Mouse (Mus musculus) hindbrain, embryonic 13.5 days (tissue): Measurements from ENCODE around the gene Ehd4. TPM values are rescaled to one million over a fixed set of nuclear protein-coding genes. Genes with fewer than 3 reads are reported as not detected.

Experiments used
- ATAC-seq: fragments of 200-750 bp; cut with Nextera tagmentation; 2 replicates; pipeline ENCODE4 v1.8.0; 2017; ENCODE audit warnings: moderate TSS enrichment; ENCODE audit not compliant: low FRiP score
- H3K27ac ChIP-seq: fragments of 300-500 bp; sonication (generic); 2 replicates; pipeline ENCODE4 v1.5.1; 2015; ENCODE audit warnings: inconsistent platforms, mild to moderate bottlenecking, moderate library complexity
- H3K27me3 ChIP-seq: fragments of 300-500 bp; sonication (generic); 2 replicates; pipeline ENCODE4 v1.6.1; 2015; ENCODE audit warnings: mild to moderate bottlenecking, inconsistent platforms
- H3K36me3 ChIP-seq: fragments of 300-500 bp; sonication (generic); 2 replicates; pipeline ENCODE4 v1.6.1; 2015; ENCODE audit warnings: mild to moderate bottlenecking, inconsistent platforms
- H3K4me1 ChIP-seq: fragments of 300-500 bp; sonication (generic); replicated peaks from 2 replicates; pipeline ENCODE4 v1.6.1; 2015; ENCODE audit warnings: inconsistent platforms
- H3K4me2 ChIP-seq: fragments of 300-500 bp; sonication (generic); 2 replicates; pipeline ENCODE4 v1.6.1; 2015; ENCODE audit warnings: inconsistent platforms, mild to moderate bottlenecking, moderate library complexity
- H3K4me3 ChIP-seq: fragments of 300-500 bp; sonication (generic); 2 replicates; pipeline ENCODE4 v1.5.1; 2015; ENCODE audit warnings: mild to moderate bottlenecking, inconsistent platforms
- H3K9ac ChIP-seq: fragments of 300-500 bp; sonication (generic); 2 replicates; pipeline ENCODE4 v1.6.1; 2015; ENCODE audit warnings: mild to moderate bottlenecking, inconsistent platforms
- H3K9me3 ChIP-seq: fragments of 300-500 bp; sonication (generic); 2 replicates; pipeline ENCODE4 v1.6.1; 2016; ENCODE audit warnings: inconsistent platforms
- WGBS: fragments of 180-500 bp; shearing (Covaris S2); methylation state at CpG from one replicate; pipeline ENCODE4 v1.1.7; 2015; 5-methylcytosine and 5-hydroxymethylcytosine counted together
- polyA plus RNA-seq: library from polyadenylated mRNA; unstranded; fragments of >200 nt; fragmentation: Nextera tagmentation; extraction: Ambion mirVana; gene quantifications from 2 replicates; pipeline ENCODE4 v1.2.1, GENCODE M21; 2015

The Ehd4 gene
- polyA plus RNA-seq, 1 experiment from 2014 or later, result 19.9 TPM

DNA sequence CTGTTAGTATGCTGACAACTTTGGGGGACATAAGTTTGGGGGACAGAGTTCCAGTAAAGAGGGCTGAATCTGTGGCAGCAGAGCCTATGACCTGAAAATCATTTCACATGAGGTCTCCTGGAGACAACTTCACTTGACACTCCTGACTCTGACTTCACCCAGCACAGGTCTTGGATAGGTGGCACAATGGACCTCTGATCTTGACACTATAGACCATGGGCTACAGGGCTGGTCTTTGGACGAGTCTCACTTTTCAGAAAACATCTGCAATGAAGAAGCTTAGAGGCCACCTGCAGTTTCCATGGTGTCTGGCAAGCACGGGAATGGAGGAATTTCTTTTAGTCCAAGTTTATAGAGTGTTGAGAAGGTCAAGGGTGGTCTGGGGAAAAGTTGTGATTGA lies 52.0 kb downstream of the Ehd4 start:
- no peak overlapping the region for H3K9ac ChIP-seq
- ATAC-seq, result no peak
- H3K4me3 ChIP-seq, result no peak overlapping the region
- no peak overlapping the region for H3K27ac ChIP-seq
- no peaks in the 10 kb centered on the region for H3K9me3 ChIP-seq
- no peak overlapping the region for H3K4me2 ChIP-seq
- no peaks in the 10 kb centered on the region for H3K4me1 ChIP-seq
- no peaks in the 10 kb centered on the region for H3K27me3 ChIP-seq
- no peaks in the 10 kb centered on the region for H3K36me3 ChIP-seq
- WGBS, result 75% methylated on average over 2 of the region's 2 CpGs

DNA sequence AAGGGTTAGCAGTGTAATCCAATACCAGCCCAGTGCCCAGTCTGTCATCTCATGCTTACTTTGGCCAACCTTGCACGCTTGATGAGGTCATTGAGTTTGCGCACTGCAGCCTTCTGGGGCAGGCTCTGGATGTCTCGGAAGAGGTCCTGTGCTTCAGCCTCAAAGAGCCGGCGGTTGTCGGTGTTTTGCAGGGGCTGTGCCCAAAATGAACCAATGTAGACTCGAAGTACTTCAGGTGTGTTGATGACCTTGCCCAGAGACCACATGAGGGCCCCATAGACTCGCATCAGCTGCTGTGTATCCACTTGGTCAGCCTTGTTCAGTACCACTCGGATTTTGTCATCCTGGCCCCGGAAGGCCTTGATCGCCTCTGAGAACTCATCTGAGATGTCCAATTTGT lies 52.4 kb downstream of the Ehd4 start:
- Histone ChIP-seq H3K4me1 (no peaks in the 10 kb centered on the region), H3K9me3 (no peaks in the 10 kb centered on the region), H3K36me3 (no peaks in the 10 kb centered on the region), H3K27ac (no peak overlapping the region), H3K27me3 (no peaks in the 10 kb centered on the region), H3K9ac (no peak overlapping the region), H3K4me3 (no peak overlapping the region), H3K4me2 (no peak overlapping the region)
- no peak for ATAC-seq
- 92% methylated on average over 11 of the region's 11 CpGs for WGBS

DNA sequence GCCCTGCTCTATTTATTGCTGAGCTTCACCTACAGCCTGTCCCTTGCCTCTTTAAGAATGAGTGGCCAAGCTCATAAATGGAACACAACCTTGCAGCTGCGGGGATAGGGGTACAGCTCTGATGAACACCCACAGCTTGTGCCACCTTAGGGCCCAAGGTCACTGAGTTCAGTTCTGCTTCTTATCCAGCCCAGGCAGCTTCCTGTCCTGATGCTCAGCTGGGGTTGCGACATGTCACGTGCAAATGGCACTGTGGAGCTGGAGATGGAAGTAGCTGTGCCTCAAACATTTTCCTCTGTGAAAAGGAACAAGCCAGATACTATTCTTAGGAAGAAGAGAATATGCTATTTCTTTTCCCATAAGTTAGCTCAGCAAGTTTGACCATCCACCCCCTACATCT lies 54.5 kb downstream of the Ehd4 start:
- H3K36me3 ChIP-seq, result no peaks in the 10 kb centered on the region
- no peaks in the 10 kb centered on the region for H3K27me3 ChIP-seq
- H3K4me2 ChIP-seq, result no peak overlapping the region
- no peak for ATAC-seq
- no peaks in the 10 kb centered on the region for H3K9me3 ChIP-seq
- no peaks in the 10 kb centered on the region for H3K4me1 ChIP-seq
- no peak overlapping the region for H3K9ac ChIP-seq
- H3K4me3 ChIP-seq, result no peak overlapping the region
- 90% methylated on average over 3 of the region's 3 CpGs for WGBS
- no peak overlapping the region for H3K27ac ChIP-seq

DNA sequence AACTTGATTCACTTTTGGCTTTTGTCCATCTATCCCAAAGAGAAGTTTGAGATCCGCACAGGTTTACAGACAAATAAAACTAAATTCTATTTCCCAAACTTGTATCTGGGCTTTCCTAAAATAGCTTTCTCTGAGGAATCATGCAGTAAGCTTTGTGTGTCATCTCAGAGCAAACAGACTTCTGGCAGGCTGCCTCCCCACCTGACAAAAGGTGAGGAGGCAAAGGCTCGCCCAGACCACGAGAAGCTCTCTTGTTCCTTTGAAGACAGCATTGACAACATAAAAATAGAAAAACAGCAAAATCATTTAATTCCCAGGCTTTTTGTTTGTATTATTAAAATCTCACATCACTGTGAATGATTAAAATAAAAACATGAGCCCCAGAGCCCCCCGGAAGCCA lies 55.1 kb downstream of the Ehd4 start:
- no peaks in the 10 kb centered on the region for H3K9me3 ChIP-seq

DNA sequence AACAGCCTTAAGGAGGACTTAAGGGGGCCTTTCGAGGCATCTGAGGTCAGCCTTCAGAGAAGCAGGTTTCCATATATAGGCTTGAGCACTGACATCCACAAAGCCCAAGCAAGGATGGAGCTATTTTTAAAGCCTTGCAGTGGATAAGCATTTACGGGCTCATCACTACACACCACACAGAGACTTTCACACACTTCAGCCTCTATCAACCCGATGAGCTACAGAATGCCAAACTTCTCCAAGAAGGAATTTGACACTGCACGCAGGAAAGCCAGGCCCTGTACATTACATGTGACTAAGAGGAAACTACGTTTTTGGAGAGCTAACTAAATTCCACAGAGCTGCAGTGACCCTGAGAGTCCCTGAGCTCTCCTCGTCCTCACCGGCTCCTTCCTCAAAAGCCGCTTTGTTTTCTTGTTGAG lies 55.6 kb downstream of the Ehd4 start:
- no peak overlapping the region for H3K9ac ChIP-seq
- no peak overlapping the region for H3K4me2 ChIP-seq
- H3K4me1 ChIP-seq, result no peaks in the 10 kb centered on the region
- H3K9me3 ChIP-seq, result no peaks in the 10 kb centered on the region
- H3K36me3 ChIP-seq, result no peaks in the 10 kb centered on the region
- no peak overlapping the region for H3K4me3 ChIP-seq
- H3K27ac ChIP-seq, result no peak overlapping the region
- no peak for ATAC-seq
- H3K27me3 ChIP-seq, result no peaks in the 10 kb centered on the region
- 69% methylated on average over 8 of the region's 8 CpGs for WGBS

More for the DNA sequence above, 55.1 kb downstream of the Ehd4 start:
- 93% methylated on average over 4 of the region's 4 CpGs for WGBS
- H3K4me3 ChIP-seq, result no peak overlapping the region
- no peaks in the 10 kb centered on the region for H3K36me3 ChIP-seq
- no peaks in the 10 kb centered on the region for H3K4me1 ChIP-seq
- H3K27ac ChIP-seq, result no peak overlapping the region
- ATAC-seq, result no peak
- no peak overlapping the region for H3K4me2 ChIP-seq
- no peaks in the 10 kb centered on the region for H3K27me3 ChIP-seq
- no peak overlapping the region for H3K9ac ChIP-seq

DNA sequence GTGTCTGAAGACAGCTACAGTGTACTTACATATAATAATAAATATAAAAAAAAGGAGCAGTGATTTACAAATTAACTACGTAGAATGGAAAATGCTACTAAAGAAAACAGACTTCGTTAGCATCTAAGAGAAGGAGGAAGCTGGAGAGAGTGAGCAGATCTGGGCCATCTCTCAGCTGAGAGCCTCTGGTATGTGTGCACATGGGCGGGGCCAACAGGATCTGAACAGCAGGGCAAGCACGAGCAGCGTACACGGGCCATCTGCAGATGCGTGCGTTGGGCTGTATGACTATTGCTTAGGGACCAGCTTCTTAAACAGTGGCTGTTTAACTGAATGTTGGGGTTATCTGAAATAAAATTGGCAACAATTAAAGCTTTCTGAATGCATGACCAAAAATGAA lies 56.5 kb downstream of the Ehd4 start:
- no peak overlapping the region for H3K27ac ChIP-seq
- H3K4me3 ChIP-seq, result no peak overlapping the region
- H3K9me3 ChIP-seq, result no peaks in the 10 kb centered on the region
- H3K27me3 ChIP-seq, result no peaks in the 10 kb centered on the region
- H3K4me1 ChIP-seq, result no peaks in the 10 kb centered on the region
- no peak overlapping the region for H3K9ac ChIP-seq
- 85% methylated on average over 8 of the region's 8 CpGs for WGBS
- no peak for ATAC-seq
- no peaks in the 10 kb centered on the region for H3K36me3 ChIP-seq
- no peak overlapping the region for H3K4me2 ChIP-seq

DNA sequence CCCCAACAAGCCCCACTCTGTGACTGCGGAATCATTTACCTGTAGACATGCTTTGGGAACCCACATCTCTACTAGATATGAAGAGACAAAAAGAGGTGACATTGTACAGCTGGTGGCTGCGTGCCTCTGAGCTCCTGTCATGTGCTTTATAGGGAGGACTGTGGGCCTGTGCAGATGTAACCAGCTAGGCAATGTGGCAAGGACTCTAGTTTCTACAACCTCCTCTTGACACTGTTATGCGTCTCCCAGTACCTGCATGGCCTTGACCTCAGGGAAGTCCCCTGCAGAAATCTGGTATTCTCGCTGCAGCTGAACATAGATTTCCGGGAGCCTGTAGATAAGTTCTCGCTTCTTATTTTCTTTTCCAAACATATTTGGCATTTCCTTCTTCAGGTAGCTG lies 57.7 kb downstream of the Ehd4 start:
- Histone ChIP-seq H3K4me1 (no peaks in the 10 kb centered on the region), H3K4me2 (no peak overlapping the region), H3K36me3 (no peaks in the 10 kb centered on the region), H3K27me3 (no peaks in the 10 kb centered on the region), H3K9me3 (no peaks in the 10 kb centered on the region), H3K4me3 (no peak overlapping the region), H3K27ac (no peak overlapping the region), H3K9ac (no peak overlapping the region)
- WGBS, result over 99% methylated on average over 6 of the region's 6 CpGs
- ATAC-seq, result no peak

DNA sequence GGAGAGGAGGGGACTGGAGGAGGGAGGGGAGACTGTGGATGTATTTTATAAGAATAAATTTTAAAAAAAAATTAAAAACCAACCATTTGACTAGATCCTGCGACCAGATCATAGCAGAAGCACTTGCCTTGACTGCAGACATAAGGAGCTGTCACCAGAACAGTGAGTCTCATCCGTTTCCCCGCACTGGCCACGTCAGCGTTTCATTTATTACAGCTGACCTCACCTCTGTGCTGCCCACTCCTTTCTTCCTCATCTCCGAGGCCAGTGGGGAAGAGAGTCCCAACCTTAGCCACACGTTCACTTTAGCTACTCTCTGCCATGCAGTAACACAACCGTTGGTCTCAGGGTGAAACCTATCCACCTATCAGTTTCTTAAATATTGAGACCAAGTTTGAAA lies 58.2 kb downstream of the Ehd4 start:
- 83% methylated on average over 8 of the region's 8 CpGs for WGBS
- Histone ChIP-seq H3K36me3 (no peaks in the 10 kb centered on the region), H3K9me3 (no peaks in the 10 kb centered on the region), H3K4me3 (no peak overlapping the region), H3K27ac (no peak overlapping the region), H3K4me1 (no peaks in the 10 kb centered on the region), H3K27me3 (no peaks in the 10 kb centered on the region), H3K9ac (no peak overlapping the region), H3K4me2 (no peak overlapping the region)
- no peak for ATAC-seq

DNA sequence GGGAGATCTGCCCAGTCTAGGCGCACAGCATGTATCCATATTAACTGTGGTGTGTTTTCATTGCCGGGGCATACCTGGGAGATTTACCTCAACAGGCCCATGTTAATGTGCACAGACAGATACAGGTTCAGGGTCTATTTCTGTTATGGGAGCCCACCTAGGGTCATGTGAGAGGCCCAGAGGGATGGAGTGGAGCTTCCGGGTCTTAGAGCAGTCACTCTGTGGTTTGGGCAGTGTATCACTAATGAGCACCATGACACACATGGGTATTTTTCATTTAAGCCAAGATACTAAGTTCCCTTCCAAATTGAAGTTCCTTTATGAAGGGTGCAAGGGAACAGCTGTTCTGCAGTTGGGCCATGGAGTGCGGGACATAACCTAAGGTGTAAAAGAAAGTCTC lies 59.2 kb downstream of the Ehd4 start:
- Histone ChIP-seq H3K9ac (no peak overlapping the region), H3K9me3 (no peaks in the 10 kb centered on the region), H3K27ac (no peak overlapping the region), H3K27me3 (no peaks in the 10 kb centered on the region), H3K4me2 (no peak overlapping the region), H3K4me1 (no peaks in the 10 kb centered on the region), H3K36me3 (no peaks in the 10 kb centered on the region), H3K4me3 (no peak overlapping the region)
- WGBS, result 98% methylated on average over 4 of the region's 4 CpGs
- ATAC-seq, result no peak

DNA sequence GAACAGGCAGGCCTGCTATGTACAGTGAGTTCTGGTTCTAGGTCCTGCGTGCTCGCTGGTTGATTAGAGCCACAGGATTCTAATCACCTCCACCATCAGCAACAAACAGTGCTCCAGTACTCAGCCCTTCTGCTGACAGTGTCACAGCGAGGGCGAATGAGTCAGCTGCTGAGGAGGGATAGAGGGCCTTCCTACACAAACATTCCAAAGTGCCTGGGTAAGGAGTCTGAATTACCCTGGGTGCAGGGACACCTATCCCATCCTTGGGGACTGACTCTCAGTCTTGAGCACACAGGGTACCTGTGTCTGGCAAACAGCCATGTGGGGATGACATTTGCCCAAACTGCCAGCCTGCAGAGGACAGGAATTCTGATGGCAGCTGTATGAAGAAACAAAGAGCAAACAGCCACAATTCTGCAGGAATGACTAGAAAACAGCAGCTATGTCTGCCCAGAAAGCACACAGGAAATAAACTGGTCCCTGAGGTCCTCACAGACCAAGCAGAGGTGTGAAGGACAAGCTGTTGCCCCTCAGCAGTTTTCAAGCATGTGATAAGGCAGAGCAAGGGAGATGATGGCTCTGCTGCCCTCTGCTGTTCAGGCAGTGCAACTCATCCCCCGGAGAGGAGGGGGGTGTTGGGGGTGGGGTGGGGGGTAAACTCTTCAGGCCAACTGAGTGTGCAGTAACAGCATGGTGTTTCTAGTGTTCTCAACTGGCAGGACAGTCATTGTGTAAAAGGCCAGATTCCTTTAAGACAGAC lies 60.6 kb downstream of the Ehd4 start:
- H3K4me1 ChIP-seq, result no peaks in the 10 kb centered on the region
- H3K36me3 ChIP-seq, result no peaks in the 10 kb centered on the region
- H3K4me2 ChIP-seq, result no peak overlapping the region
- H3K27ac ChIP-seq, result no peak overlapping the region
- no peak overlapping the region for H3K4me3 ChIP-seq
- H3K9me3 ChIP-seq, result no peaks in the 10 kb centered on the region
- 73% methylated on average over 5 of the region's 5 CpGs for WGBS
- H3K27me3 ChIP-seq, result no peaks in the 10 kb centered on the region
- H3K9ac ChIP-seq, result no peak overlapping the region
- ATAC-seq, result no peak

DNA sequence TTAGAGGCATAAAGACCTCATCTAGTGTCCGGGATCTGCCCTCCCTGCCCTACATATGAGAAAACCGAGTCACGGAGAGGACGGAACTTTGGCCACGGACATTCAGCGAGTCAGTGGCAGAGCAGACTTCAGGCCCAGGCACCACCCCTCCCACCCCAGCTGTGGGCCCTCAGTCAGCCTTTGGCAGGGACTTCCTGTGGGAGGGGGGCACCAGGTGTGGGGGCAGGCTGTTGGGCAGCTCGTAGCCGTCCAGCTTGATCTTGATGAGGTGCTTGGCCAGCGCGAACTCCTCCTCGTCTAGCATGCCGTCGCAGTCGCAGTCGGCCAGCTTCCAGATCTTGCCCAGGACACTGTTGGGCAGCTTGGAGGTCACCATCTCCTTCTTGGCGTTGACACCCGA lies 63.4 kb downstream of the Ehd4 start:
- no peaks in the 10 kb centered on the region for H3K36me3 ChIP-seq
- H3K27me3 ChIP-seq, result no peaks in the 10 kb centered on the region
- no peak overlapping the region for H3K9ac ChIP-seq
- H3K4me3 ChIP-seq, result no peak overlapping the region
- H3K4me2 ChIP-seq, result no peak overlapping the region
- H3K4me1 ChIP-seq, result no peaks in the 10 kb centered on the region
- H3K9me3 ChIP-seq, result no peaks in the 10 kb centered on the region
- no peak overlapping the region for H3K27ac ChIP-seq
- WGBS, result 92% methylated on average over 17 of the region's 17 CpGs
- ATAC-seq, result no peak

DNA sequence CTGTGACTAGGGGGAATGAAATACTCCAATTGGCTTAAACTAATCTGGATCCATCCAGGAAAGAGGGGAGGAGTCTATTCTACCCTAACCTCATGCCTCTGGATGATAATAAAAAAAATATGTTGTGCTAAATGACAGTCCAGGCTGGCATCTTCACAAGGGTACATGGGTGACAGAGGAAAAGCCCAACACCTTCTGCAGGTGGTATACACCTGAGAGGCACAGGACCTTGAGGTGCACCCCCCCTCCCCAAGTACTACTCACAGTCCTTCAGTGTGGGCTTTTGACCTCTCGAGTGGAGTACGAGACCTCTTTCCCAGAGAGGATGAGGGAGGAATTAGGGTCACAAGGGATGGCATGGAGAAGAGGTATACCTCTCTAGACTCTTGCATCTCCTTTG lies 66.5 kb downstream of the Ehd4 start:
- WGBS, result 88% methylated on average over 2 of the region's 2 CpGs
- no peak overlapping the region for H3K4me2 ChIP-seq
- no peaks in the 10 kb centered on the region for H3K9me3 ChIP-seq
- no peaks in the 10 kb centered on the region for H3K27me3 ChIP-seq
- H3K36me3 ChIP-seq, result no peaks in the 10 kb centered on the region
- no peak overlapping the region for H3K9ac ChIP-seq
- H3K4me3 ChIP-seq, result no peak overlapping the region
- H3K4me1 ChIP-seq, result no peaks in the 10 kb centered on the region
- no peak overlapping the region for H3K27ac ChIP-seq
- no peak for ATAC-seq

DNA sequence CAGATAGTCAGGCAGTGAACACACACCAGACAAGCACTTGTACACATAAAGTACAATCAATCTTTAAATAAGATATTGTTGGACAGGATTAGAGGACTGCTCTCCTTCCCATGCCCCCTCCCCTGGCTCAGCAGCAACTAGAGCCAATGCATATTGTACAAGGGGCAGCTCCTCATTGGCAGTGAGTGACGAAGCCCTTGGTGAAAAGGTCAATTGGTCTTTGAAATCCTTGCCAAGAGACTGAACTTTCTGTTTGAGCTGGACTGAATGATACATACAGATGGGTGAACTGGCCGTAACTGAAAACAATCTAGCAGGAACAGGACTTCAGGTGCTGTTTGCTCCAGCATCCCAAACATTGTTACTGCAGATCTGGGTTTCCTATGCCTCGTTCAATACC lies 67.0 kb downstream of the Ehd4 start:
- 79% methylated on average over 3 of the region's 3 CpGs for WGBS

More for the DNA sequence above, 67.0 kb downstream of the Ehd4 start:
- Histone ChIP-seq H3K9ac (no peak overlapping the region), H3K9me3 (no peaks in the 10 kb centered on the region), H3K36me3 (no peaks in the 10 kb centered on the region), H3K4me3 (no peak overlapping the region), H3K27ac (no peak overlapping the region), H3K27me3 (no peaks in the 10 kb centered on the region), H3K4me2 (no peak overlapping the region), H3K4me1 (no peaks in the 10 kb centered on the region)
- ATAC-seq, result no peak
